Mouse (Mus musculus) mouse embryonic stem cell (cell line): ENCODE measurements around the gene Mapk10.
"Not testable (repeated sequence)": the region's sequence is repeated elsewhere in the genome, so short reads cannot be mapped to it uniquely, and the experiment has no call there.

Source experiments
- in situ Hi-C, 2 experiments: fragments of 300-500 bp; cut with MboI; formaldehyde crosslinking; loops; 1 replicate in 1 of 2; 3 replicates in 1 of 2; pipeline ENCODE4 v1.14.3; 2019 to 2020; ENCODE audit warnings: low sequenced_read_pairs in 2 of 2, low pct_unique_long_range_greater_than_20kb in 1 of 2, mixed read lengths in 1 of 2; ENCODE audit not compliant: unreplicated experiment in 1 of 2

Mapk10 gene

DNA sequence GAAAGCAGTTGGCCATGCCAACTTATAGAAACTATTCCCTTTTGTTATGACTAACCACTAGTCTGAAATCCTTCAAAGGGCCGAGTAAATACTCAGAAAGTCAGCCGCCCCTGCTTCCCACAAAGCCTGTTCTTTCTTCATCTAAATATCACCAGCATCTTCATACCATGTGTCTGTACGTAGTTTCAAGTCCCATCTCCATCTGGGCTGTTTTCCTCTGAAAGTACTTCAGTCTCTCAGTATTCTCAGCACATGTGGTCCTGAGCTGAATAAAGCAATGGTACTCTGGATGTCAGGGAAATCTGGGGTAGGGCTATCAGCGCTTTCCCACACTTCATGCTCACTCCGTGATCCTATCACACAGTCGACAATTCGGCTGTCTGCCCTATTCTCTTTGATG, 212.6 kb downstream of the Mapk10 start:
- in situ Hi-C loops, result no loop called here

DNA sequence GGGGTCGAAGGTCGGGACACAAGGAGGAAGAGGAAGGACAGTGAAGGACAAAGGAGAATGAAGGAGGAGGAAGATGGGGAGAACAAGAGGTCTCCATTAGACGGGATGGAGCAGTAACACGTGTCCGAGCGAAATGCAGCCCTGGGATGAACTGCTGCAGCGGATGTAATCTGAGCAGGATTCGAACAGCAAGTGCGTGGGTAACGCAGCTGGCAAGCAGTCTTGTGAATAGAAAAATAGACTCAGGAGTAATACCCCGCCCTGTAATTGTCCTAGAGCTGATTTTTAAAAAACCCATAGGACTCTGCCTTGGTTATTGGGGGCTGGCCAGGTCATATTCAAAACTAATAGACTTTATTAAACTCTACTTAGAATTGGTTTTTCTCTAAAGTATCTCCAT, 213.2 kb downstream of the Mapk10 start:
- in situ Hi-C loops, result no loop called here

DNA sequence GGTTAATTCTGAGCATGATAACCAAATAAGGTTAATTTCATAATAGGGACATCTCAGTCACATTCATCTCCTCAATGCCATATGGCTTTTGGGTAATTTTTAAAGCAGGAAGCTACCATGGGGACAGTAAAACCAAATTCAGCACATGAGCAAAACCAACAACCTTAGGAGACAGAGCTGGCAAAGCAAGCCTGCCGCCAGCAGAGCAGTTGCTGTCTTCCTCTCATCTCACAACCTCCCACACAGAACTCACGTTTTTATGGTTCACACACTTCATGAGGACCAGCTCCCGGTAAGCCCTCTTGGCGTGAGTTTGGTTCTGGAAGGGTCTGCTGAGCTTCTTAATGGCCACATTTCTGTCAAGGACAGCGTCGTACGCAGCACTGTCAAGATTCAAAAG, 214.8 kb downstream of the Mapk10 start:
- in situ Hi-C loops, result no loop called here

DNA sequence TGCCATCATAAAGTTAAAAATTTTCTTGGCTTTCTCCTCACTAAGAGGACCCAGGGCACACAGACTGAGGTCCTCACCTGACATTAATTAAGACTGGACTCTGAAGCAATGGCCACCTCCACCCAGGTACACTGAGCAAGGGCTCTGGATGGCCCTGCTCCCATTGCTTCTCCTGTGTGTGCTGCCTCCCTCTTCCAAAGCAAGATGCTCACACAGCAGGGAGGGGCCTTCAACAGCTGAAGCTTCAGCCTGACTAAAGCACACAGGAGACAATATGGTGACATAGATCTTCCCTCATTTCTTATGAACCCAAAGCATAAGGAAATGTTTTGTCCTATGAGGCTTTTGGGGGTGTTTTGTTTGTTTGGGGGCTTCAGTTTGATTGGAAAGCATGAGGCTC, 215.2 kb downstream of the Mapk10 start:
- in situ Hi-C loops, result no loop called here

DNA sequence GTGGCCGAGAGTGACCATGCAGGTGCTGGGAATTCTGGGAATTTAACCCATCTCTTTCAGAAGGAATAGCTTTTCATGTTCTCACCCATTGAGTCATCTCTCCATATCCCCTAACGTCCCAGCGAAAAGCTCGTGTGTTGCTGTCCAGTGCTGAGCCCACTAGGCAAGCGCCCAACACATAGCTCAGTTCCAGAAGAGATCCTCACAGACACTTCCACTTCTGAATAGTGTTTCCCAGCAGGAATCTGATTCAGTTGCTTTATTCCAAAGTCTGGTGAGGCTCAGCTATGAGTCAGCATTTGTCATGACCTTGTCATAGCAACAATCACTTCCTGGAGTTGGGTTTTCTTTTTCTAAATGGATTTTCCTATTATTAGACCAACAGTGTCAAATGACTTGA, 217.2 kb downstream of the Mapk10 start:
- in situ Hi-C loops, result no loop called here

DNA sequence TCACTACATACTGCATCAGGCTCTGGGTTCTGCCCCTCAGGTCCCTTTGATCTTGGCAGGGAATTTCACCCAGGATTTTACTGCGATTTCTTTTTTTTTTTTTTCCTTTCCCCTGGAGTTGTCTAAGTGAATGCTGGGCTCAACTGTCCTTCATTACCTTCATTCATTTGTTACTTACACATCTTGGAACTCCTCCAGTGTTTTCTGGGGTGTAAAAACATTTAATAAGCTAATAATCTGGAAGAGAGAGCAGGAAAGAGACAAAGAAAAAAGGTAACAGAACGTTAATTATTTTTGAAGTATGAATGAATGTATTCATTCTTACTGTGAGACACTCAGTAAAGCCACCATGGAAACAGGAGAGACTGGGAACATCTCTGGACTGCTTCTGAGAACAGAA, 219.4 kb downstream of the Mapk10 start:
- in situ Hi-C loops, result no loop called here

DNA sequence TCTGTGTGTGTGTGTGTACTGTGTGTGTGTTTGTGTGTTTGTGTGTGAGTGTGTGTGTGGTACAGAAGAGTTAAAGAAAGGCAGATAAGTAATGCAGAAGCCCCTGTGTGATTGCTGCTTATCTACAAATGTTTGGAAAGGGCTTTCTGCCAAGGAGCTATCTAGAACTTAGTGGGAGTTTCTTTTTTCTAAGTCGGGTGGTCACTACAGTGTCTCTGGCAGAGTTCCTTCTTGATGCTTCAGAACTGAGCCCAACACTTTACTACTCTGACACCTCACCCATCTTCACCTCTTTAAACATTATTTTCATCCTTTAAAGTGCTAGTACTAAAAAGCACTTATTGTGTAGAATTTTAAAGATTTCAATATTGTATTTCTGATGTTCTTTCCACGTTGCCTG, 232.8 kb downstream of the Mapk10 start:
- in situ Hi-C loops, result no loop called here

DNA sequence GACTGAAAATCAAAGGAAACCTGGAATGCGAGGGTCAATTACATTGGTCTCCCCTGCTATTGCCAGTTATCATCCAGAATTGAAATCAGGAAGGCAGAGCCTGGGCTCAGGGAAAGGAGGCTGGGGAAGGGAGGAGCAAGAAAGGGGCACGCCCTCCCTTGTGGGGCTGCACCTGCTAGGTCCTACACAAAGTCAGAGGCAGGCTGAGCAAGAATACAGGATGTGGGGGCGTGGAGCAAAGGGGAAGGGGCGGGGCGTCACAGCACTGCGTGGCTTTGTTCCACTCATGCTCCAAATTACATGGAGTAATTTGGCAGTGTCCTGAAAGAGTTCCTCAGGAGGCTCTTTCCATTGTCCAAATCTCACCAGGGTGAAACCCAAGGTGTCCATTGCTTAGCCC, 234.0 kb downstream of the Mapk10 start:
- in situ Hi-C loops, result no loop called here

DNA sequence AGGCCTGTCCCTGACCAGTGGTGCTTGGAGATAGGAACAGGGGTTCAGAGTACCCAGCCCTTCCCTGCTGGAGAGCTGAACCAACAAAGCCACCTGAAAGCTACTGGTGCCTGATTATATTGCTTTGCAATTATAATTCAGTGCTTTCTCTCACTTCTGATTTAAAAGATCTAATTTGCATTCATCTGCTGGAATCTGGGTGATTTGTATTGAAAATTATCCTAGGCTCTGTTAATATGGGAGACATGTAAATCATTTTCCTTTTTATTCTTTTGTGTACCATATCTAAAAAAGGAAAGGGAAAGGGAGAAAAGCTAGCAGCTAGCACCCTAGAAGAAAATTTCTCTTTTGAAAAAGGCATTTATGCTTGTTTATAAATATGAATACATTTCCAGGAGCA, 234.6 kb downstream of the Mapk10 start:
- in situ Hi-C loops, result no loop called here

DNA sequence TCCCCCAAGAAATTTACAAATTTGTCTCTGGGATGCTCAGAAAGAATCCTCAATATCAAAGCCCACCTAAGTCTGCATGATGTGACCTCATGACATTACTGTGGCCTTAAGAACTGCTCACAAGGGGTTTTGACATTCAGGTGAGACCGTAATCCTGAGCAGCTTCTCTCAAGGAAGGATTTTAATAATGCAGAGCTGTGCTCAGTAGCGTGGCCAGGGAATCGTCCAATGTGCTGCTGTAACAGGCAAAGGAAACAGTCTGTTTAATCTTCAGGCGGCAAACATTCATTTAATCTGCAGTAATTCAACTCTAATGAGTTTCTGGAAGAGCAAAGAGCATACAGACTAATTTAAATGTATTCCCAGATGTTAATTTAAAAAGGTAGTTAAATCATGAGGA, 236.7 kb downstream of the Mapk10 start:
- in situ Hi-C loops, result no loop called here

DNA sequence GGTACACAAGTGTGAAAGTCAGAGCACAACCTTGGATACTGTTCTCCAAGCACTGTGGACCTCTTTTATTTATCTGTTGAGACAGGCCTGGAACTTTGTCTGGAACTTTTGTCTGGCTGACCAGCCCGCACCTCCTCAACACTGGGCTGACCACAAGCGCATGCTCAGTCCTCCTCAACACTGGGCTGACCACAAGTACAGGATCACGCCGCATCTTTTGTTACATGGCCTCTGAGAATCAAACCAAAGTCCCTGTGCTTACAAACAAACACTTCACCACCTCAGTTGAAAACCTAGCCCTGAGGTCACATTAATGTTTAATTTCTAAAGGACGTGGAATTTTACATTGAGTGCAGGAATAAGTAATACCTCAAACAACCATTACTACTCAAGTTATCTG, 246.7 kb downstream of the Mapk10 start:
- in situ Hi-C loops, result no loop called here

DNA sequence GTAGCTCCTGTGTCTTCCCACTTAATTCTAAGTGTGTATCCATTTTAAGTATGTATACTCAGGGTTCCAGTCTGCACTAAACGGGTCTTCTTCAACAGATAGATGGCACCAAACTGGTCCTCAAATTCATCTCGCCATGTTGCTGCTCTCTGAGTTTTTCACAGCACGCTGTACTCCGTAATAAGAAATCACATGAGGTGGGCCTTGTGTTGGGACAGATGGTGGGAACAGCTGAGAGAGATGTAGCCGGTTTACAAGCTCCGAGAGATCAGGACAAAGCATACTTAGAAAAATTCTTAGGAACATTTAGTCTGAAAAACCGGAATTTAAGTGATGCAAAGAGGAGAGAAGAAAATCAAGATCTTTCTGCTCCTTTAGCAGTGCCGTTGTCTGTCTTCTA, 257.7 kb downstream of the Mapk10 start:
- in situ Hi-C loops, result no loop called here

DNA sequence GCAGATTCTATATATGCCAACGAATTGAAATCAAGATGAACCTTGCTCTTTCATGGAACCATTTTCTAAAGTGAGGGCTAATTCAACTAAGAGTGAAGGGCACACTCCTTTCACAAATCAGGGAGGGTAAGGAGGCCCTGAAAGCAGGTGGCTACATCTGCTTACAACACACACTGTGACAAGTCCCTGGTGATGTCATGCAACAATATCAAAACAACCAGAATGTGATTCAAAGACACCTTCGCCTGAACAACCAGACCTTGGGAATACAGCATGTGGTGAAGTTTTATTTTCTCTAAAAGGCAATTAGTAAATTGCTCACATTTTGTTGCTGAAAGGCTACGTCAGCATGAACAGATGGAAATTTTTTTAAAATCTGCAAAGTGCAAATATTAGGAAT, 258.2 kb downstream of the Mapk10 start:
- in situ Hi-C loops, result no loop called here

DNA sequence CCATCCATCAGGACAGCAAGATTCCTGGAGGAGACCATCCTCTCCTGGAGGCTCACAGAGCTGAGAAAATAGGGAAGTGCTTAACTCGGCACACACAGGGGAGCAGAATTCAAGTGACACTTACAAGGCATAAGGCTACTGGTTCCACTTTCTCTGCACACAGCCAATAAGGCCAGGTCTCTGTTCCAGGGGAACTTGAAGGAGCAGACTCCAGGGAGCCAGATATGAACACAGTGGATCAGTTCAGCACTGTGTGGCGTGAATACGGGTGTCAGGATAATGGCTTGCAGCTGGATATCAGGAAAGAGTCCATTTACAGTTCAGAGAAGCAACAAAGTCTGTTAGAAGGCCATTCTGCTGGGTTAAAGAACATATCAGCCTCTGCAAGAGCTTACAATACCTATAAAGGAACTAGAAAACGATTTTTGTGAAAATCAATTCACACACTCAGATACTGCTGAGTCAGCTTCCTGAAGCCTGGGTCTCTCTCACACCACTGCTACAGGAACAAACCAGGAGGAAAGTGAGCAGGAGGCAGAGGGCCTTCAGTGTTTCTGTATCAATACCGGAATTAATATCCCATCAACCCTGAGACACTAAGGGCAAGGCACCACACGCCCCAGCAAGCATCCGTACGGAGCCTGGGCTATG, 263.9 kb downstream of the Mapk10 start:
- in situ Hi-C loops, result no loop called here

DNA sequence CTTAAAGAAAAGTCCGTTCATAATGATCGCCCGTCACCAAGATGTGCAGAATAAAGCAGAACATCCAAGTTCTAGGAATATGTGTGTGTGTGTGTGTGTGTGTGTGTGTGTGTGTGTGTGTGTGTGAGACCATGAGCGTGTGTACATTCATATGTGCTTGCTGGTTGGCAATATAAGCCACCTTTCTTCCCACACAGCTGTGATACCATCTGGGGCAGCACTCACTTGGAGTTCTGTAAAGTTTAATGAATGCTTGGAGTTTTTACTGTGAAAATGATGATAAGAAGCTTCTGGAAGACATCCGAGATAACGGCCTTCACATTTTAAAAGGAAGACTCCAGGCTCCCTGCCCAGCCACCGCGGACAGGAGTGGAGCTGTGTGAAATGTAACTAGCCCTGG, 264.5 kb downstream of the Mapk10 start:
- in situ Hi-C loops, result no loop called here

DNA sequence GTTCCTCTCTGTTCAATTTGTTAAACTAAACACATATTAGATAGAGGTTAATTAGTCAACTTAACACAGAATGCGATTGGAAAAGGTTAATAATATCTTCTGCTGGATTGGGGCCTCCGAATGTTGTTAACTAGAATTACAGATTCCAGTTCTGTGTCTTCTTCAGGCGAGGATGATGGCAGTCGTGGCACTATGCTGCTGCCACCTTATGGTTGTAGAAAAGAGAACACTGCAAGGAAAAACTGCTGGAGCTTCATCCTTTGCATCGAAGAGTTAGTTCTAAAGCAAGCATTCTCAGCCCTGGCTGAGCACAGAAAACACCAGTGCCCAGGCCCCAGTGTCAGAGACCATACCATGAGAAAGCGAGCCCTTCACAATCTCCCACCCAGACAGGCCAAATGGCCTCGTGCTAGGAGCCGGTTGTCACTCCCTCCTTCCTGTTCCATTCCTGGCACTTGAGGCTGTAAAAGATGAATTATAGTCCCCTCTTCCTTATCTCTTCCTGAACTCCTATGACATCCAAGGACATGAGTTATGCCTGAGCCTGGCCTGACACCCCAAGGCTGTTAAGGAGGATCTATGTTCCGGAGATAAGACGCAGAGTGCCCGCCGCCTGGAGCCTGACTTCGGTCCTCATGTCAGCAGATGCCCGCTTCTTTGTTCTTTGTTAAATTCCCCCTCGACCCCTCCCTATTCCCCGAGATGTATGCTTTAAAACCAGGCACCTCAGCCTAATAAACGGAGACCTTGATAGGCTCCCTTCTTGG, 267.1 kb downstream of the Mapk10 start:
- in situ Hi-C loops, result not testable (repeated sequence)

DNA sequence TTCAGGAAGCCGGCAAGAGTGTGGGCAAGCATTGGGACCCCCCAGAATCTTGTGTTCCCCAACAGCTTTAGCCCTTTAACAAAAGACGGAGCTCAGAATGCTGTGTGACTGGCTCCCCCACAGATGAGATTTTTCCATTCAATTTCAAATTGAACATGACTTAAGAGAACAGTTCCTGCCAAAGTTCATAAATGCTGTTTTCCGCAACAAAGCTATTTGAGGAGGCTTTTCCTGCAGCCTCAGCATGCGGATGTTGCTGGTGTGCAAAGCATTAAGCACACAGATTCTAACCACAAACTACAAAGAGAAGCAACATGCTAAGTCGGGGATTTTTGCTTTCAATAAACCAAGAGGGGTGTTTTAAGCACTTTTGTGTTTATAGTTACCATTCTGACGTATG, 281.0 kb downstream of the Mapk10 start:
- in situ Hi-C loops, result no loop called here

DNA sequence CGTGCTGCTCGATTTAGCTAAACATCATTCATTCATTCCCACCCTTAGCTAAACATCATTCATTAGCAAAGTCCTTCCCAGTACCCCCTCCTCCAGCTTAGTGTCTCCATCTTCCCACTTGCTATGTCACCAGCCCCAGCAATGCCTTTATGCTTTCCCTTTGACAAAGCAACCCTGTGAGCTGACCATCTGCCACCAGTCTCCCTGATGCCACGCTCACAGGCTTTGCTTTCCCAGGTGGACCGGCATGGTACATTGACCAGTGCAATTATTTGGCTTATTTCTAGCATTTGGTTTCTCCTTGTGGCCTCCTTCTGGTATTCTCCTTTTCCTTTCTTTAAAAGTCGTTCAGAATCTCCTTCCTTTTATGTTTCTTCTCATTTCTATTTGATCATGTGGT, 284.3 kb downstream of the Mapk10 start:
- in situ Hi-C loops, result no loop called here

DNA sequence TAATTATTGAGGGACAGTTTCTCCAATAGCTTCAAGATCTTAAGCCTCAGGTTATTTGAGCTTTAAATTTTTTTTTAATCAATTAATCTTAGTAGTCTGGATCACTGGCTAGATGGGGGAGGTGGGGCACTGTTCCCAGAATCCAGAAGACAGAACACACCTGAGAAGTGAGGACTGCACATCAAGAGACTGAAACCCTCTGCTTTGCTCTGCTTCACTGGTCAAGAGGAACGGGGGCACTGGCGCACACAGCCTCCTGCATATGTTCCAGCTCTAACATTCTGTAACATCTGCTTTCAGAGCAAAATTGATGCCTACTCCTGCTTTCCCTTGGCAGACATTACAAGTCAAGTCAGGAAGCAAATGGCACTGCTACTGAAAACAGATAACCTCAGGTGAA, 290.9 kb downstream of the Mapk10 start:
- in situ Hi-C loops, result no loop called here

DNA sequence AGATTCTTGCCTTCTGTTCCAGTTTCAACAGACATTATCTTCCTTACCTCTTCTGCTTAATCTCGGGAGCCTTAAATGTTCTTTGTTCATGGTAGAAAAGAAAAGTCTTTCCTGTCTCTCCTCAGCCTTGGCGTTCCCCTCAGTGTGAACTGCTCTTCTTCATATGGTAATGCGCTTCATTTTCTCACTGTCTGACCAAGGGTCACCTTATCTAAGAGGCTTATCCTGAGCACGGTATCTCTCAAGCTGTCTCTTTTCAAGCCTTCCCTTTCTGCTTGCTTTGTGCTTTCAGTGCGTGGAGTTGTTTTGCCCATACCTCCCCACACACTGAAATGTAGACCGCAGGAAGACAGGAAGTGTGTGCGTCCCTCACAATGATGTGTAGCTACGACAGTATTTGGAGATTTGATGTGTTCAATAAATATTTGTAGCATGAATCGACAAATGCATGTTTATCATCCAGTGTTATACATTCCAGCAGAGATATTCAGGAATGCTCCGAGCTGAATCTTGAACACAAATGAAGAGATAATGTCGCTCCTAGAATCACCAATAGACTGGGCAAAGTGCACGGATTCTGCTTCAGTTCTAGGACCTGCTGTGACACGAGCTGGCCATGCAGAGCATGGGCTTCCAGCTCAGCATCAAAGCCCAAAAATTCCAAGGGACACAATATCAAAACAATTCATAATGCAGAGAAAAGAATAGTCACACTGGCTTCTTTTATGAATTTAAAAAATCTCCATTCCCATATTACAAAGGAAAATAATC, 305.5 kb downstream of the Mapk10 start:
- in situ Hi-C loops, result no loop called here
